Mouse (Mus musculus) testis, postnatal 10 days (tissue): ENCODE measurements at regions not wholly inside any gene's neighbourhood (a gene's known extent, or its start where the extent isn't known, plus 50 kb on each side); places are given as distances from the start of the nearest gene placed in this dataset.

Experiments used
- DNase-seq: peaks from one replicate; pipeline ENCODE4 v3.0.0; 2021; ENCODE audit warnings: low spot score

DNA sequence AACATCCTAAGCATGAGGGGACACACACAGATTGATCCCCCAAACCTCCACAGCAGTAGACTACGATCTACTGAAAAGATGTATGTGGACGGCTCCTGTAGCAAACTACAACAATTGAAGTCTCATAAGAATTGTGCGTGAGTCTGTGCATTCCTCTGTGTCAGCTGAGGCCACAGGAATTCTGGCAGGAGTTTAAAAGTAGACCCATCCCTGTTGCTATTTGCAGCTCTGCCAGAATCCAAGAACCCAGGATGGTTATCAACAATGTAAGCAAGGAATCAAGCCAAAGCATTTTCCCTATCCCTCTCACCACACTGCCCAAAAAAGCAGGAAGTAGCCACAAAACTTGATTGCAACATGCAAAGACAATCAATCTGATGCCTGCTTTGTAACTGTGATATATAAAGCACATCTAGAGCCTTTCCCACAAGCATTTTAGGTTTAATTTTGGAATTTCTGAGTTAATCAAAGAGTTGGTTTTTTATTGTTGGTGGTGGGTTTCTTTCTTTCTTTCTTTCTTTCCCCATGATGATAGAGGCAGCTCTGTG lies 256.3 kb upstream of the Tbl1xr1 start:
- DNase-seq, result no peak

DNA sequence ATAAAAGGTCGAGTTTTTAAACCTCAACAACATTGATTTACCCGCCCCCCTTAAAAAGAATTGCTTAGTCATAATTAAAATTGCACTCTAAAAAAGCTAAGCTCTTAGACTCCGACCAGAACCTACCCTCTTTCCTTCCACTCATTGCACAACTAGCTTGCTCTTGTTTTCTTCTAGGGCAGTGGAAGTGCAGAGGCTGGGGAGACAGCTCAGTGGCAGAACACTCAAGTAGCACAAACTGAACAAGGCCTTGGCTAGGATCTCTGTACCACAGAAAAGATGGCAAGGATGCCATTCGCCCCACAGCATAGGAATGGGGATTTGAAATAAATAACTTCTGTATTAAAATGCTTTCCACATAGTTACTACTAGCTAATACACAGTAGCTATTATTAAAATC lies 253.8 kb upstream of the Tbl1xr1 start:
- DNase-seq, result no peak

DNA sequence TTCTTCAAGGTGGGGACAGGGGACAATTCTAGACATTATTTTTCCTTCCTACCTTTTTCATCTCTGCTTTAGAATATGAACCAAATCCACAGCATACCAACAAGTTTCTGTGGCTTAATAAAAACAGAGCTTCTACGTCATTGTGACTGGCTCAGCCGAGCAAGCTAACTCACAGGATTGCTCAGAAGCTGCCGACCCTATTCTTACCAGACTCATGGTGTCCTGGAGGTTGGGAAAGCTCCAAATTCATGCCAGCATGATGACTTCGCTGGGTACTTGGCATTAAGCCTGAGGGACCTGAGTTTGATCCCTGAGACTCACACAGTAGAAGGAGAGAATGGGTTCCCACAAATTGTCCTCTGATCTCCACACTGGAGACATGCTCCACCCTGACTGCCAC lies 253.1 kb upstream of the Tbl1xr1 start:
- no peak for DNase-seq

DNA sequence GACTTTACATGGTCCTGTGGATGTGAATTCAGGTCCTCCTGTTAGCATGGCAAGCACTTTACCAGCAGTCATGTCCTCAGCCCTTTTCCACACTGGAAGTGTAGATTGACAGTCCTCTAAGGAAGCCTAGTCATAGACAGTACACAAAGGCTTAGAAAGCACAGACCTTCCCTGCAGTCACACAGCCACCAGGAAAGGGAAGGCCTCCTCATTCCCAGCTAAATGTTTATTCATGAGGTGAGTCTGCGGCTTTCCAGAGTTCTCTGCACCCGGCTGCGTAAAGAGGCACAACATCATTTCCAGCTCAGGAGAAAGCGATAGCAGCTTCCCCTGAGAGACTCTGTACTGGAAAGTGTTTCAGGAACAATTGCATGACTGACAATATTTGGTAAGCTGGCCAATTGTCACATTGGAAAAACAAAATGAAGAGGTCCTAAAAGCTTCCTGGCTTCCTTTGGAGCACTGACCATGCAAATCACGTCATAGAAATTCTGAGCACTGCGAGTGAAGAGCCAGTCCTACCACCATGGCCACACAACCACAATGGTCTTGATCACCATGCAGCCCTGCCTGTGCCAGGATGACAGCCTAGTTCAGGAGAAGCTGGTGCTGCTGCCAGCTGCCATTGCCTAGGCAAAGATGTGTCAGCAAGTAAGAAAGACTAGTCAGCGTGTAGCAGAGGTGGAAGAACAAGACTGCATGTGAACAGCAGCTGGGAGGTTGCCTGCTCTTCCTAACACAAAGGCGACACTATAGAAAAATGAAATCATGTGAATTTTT lies 252.2 kb upstream of the Tbl1xr1 start:
- DNase-seq, result no peak

DNA sequence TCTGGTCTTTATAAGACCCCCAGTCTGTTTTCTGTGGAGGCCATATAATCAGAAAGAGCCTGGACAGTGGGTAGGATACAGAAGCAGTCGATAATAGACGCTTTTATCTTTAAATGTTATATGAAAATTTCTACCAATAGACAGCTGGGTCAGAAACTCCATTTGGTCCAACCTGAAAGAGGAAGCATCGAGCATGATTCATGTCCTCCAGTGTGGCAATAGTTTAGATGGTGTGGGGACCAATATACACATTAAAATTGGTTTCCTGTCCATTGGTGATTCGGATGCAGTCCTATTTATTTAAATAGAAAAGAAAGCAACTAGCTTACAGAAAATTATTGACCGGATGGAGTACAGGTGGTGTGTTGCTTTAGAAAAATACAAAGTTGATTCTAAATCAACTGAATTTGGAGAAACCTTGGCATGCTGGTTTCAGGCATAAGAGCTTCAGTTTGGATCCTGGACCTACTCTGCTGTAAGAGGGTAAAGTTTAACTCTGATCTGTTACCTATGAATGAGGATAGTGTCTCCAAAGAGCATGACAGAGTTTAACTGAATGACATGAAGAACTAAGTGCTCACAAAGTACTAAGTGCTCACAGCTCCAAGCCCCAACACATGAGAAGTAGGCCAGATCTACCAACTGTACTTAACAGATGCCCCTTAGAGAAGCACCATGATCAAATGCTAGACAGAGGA lies 251.4 kb upstream of the Tbl1xr1 start:
- no peak for DNase-seq

DNA sequence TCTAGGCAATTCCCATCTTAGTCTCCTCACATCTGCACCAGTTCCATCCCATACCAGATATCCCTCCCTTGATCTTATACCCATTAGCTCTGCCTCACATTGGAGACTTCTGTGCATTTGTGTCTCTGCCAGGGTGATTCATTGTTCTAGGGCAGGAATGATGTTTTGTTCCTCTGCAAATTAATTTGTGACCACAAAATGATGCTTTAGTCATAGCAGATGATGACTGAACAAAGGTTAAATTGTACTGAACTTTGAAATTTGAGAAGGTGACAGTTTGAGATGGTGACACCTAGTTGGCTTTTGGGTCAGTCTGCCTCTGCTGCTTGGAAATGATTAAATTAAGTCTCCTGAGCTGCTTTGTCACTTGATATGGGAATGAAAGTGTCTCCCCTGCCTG lies 248.8 kb upstream of the Tbl1xr1 start:
- DNase-seq, result no peak

DNA sequence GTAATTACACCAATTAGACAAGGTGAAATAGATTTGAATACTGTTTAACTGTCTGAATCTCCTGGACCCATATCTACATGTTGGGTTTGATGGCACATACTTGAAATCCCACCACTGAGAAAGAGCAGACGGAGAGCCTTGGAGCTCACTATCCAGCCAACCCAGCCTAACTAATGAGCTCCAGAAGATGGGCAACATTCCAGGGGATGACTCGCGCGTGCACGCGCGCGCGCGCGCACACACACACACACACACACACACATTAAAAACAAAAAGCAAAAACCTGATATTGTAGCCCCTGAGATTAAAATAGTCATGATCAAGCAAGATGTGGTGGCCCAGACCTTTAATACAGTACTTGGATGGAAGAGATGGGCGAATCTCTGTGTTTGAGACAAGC lies 243.3 kb upstream of the Tbl1xr1 start:
- DNase-seq, result no peak

DNA sequence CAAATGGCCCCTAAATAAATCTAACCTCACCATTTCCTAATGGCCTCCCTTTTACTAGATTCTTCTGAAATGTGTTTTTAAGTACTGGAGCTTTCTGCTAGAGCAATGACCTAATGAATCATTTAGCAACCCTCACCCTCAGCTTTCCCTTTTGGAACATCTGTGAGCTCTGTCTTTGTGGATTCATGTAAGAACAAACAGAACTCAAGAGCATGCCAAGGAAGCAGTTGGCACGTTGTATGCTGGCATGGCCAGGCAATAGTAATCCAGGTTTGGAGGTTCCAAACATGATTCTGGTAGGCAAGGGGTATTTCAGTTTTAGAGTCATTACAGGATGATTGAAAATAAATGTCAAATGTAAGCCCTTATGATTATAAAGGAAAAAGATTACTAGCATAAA lies 240.9 kb upstream of the Tbl1xr1 start:
- no peak for DNase-seq

DNA sequence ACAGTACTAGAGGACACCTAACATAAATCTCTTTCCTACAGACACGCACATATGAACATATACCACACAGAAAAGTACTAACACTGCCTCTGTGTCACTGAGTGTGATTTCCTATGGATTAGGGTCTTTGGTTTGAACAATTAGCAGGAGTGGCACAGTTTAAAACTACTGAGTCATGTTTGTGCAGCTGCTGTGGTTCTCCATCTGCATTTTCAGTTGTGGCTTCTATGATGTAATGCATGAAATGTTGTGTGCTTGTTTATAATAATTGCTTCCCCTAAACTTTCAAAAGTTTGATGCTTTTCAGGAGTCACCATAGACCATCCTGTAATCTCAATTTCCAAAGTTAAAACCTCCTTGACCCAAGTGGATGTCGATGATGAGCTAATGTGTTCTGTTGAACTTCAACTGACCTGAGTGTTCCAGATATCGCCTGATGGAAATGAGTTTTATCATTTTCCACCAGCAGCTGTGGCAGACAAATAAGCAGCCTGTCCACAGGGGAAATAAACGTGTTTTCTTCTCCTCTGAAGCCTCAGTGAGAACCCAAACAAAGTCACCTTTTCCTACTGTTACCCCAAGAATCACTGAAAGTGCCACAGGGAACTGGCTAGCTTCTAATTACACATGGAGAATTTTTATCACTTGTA lies 239.0 kb upstream of the Tbl1xr1 start:
- no peak for DNase-seq

DNA sequence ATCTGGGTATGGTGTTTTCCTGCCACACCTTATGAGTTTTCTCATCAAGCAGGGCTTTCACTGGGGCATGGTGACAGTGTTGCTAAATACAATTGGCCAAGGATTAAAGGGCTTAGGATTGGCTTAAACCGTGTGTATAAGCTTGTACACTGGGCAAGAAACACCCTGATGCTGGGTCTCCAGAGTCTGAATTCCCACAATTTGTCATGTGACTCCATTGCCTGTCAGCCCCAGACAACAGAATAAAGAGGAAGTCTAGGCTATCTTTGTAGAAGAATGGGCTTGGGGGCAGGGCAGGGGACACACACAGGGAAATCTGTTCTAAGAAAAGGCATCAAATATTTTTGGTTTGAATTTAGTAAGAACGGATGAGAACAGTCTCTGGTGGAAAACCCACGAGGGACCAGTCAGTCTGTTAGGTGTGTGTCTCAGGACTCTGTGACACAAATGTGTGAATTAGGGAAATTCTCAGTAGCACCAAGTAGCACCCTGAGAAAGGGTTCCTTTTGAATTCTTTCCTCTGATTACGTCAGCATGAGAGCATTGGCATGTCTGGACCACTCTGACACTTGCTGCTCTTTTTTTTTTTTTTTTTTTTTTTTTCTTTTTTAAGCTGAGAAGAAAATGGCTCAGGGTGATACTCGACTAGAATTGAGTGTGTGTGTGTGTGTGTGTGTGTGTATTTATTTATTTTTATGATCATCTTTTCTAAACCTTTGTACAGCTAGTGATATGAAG lies 235.5 kb upstream of the Tbl1xr1 start:
- DNase-seq, result no peak

DNA sequence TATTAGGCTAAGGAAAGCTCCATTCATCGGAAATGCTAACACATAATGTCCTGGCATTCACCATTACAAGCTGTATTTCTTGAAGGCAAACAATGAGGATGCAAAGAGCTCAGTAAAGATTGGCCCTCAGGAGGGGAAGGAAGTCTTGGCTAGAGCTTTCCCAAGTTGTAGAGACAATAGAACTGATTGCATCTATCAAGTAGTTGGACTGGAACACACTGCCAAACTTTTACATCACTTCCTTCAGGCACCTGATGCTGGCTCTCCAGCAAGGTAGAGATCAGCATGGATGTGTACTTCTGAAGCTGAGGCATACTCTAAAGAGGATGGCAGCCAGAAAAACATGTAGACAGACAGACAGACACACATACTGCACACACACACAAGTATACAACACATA lies 234.9 kb upstream of the Tbl1xr1 start:
- no peak for DNase-seq

DNA sequence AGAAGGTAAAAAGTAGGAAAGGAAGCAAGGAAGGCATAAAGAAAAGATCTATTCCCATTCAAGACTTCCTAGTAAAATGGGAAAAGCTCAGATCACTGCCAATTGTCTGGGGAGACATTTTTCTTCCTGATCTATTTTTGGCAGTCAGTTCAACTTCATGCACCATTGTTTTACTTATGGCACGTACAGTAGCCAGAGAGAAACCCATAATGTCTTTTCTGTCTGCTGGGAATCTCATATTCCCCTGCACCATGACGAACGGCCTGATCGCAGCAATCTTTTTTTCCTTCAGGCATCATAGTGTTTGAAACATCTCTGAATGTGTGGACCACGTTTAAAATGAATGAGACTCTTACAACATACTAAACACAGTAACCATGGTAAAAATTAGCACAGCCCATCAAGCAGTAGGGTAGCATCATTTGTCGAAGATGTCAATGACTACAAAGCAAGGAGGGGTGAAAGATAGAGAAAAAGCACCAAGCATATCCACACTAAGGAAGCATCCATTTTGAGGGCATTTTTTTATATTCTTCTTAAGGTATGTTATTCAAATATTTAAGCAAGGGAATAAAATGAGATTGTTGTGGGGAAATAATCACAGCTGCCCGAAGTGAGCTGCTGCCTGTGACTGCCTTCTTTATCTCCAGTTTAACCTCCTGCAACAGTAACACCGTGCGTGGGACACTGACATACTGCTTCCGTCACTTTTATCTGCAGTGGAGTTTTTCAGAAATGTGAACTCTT lies 233.7 kb upstream of the Tbl1xr1 start:
- DNase-seq, result no peak

DNA sequence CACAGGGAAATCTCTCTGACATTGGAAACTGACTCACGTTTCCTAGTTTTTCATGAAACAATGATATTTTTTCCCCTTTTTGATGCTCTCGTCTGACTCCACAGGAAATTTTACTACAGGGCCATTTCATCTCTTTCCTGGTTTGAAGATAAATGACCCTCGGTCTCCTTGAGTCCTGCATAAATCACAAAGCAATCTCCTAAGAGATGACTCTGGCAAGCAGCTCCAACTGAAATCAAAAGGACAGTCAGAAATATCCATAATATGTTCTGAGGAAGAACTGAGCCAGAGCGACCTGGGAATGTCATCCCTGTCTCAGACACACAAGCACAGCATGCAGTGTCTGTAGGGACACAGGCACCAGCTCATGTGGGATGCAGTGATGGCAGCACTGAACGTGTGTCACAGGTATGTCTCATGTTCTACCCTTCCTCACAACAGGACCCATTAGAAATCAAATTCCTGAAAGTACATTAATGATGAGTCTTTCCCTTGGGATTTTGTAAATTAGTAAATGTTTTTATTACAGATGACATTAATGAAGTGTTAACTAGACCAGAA lies 233.1 kb upstream of the Tbl1xr1 start:
- DNase-seq, result no peak

DNA sequence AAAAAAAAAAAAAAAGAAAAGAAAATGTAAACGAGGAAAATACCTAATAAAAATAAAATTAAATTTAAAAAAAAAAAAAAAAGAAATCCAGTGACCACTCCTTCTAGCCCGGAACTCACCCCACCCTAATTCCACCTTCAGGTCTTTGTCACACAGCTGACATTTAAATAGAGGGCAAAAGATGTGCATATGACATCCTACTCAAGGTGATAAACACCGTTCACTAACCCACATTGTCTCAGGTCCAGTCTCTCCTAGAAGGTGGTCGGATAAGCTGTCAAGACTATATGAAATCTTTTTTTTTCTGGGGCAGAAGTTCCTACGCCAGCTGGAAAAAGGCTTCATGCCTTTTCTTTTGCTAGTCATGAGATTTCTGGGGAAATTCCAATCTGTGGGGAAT lies 226.6 kb upstream of the Tbl1xr1 start:
- no peak for DNase-seq

DNA sequence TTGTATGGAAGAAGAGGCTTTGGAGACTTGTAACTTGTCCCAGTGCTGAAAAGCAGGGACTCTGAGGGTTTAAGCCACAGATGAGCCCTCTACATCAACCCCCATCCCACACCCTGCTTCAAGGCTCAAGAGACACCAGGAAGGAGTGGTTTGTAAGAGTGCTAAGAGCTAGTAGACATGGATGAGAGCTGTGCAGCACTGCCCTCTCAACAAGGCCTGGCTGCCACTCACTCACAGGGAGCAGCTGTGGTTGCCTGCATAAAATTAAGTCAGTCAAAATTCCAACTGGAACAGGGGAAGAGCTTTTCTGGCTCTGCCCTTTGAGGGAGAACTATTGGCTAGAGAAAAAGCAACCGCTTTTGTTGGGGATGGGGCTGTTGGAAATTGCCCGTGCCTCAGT lies 225.5 kb upstream of the Tbl1xr1 start:
- DNase-seq, result no peak

DNA sequence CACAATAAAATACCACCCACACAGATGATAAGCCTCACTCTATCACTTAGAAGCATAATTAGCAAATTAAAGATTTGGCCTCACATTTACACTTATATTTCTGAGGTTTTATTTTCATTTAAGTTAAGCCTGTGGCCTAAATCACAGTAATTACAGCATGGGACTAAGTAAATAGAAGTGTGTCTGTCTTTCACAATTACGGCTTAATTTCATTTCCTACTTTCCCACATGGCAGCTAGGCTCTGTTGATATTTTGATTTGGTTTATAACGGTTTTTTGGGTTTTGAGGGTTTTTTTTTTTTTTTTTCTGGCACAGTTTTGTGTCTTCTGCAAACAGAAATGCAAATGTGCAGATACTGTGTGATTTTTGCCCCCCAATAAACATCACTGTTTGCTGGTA lies 222.1 kb upstream of the Tbl1xr1 start:
- DNase-seq, result no peak

DNA sequence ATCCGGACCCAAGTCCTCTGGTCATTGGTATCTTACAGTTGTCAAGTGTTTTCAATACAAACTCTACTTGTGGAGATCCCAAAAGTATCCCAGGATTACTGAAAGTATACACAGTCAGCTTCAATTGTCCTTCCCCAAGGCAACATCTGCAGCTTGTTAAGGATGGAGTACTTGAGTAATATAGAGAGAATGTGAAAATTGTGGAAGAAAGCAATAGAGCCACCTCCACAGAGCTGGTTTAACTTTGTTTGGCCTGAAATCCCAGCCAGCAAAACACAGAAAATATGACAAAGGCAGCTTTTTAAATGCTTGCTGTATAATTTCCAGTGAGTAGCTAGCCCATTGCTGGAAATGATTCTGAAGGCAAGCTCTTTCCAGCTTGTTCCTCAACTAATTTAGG lies 217.0 kb upstream of the Tbl1xr1 start:
- no peak for DNase-seq

DNA sequence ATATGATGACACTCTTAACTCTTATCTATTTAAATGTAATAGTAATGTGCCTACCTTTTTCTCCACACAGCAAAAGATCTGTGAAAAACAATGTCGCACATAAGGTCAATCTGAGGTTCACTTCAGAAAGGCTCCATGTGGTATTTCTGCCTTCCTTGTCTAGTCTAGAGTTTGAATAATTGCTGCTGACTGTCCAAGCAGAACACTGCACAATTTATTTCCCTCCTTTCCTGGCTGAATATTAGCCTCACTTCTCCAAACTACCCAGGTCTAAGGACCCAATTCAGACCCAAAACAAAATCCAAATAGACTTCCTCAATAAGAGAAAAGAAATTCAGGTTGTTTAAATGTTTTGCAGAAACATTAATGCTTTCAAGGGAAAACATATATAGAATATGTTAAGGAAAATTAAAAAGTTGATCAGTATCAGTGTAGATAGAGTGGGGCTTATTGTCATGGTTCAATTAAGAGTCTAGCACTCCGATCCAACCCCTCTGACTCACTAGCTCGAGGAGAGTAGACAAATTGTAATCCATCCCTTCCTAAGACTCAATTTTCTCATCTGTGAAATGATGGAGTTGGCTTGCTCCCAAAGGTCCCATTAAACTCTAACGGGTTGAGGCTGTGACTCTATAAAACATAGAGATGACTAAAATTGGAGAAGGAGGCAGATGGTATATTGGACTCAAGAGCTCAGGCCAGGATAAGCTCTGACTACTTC lies 215.4 kb upstream of the Tbl1xr1 start:
- no peak for DNase-seq

DNA sequence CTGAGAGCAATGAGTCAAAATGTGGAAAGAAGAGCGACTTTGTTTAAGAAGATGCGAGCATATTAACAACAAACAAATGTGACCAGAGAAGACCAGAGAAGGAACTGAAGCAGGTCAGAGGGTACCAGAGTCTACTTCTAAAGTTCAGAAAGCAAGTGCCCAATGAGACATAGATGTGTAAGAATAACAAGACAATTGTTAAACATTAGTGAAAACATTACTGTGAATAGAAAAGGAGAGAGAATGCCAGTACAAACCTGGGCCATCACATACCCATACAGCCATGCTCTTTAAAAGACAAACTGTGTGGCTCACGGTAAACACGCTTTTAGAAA lies 214.8 kb upstream of the Tbl1xr1 start:
- DNase-seq, result no peak

DNA sequence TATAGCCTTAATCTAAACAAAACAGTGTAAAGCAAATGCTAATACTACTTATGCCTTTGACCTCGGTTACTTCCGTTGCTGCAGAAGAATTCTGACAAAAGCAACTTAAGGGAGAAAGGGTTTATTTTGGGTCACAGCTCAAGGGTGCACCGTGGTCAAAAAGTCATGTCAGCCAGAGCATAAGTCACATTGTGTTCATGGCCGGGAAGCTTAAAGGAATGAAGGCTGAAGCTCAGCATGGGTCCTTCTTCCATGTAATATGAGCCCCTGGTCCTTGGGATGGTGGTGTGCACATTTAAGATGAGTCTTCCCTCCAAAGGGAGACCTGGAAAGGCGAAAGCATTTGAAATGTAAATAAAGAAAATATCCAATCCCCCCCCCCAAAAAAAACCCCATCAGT lies 212.1 kb upstream of the Tbl1xr1 start:
- no peak for DNase-seq

DNA sequence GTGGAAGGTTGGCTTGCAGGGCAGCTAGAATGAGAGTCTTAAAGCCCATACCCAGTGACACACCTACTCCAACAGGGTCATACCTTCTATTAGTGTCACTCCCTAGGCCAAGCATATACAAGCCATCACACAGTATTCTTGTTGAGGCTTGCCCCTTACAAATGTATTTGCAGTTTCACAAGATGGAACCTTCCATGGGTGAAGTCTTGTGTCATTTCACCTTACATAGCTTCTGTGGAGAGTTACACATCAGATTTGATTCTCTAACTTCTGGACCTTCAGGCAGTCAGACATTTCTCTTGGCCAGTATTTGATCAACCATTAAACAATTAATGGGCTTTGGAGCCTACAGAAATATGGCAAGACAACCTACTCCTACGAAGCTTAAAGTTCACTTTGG lies 210.6 kb upstream of the Tbl1xr1 start:
- no peak for DNase-seq
